Mouse (Mus musculus): ENCODE measurements around the gene Vmn1r3. TPM values are rescaled to one million over a fixed set of nuclear protein-coding genes. Genes with fewer than 3 reads are reported as not detected.

Vmn1r3 gene
- polyA plus RNA-seq, 1 experiment from 2014 or later, result not detected

Other genes starting within 250 kb of the Vmn1r3 start
- not detected in 2 replicates for gene Vmn1r2, start 18.0 kb downstream of the Vmn1r3 start, polyA plus RNA-seq (2015; fragmentation: Nextera tagmentation; extraction: Ambion mirVana)